9 mouse cellular contexts compared by ENCODE assay signal in genomic region chr7:37394965-37395426, GRCm38 (mm10).
DNase-seq lines count a peak whose midpoint lies in the region.
"Had no signal": no experiment of that assay in that cellular context is flagged by ENCODE, and none has a peak within 500 bp of the region (broad histone marks: within the 10 kb centered on the region; RNA-seq: fewer than 3 reads in every experiment).

No protein-coding gene starts in this region.

- H3K36me3 ChIP-seq in midbrain, embryonic 10.5 days, result no peaks in the 10 kb centered on the region
- H3K36me3 ChIP-seq: liver, embryonic 15.5 days; neural tube, embryonic 12.5 days had no signal

- H3K27ac ChIP-seq in midbrain, embryonic 10.5 days (replicated peaks), result peak overlapping the region; percentile 42; the same call in 1 of the 2 replicates
- H3K27ac ChIP-seq: liver, embryonic 15.5 days; neural tube, embryonic 12.5 days had no signal

- H3K9me3 ChIP-seq in midbrain, embryonic 10.5 days (replicated peaks), result no peaks in the 10 kb centered on the region
- H3K9me3 ChIP-seq: liver, embryonic 15.5 days; neural tube, embryonic 12.5 days had no signal

- H3K27me3 ChIP-seq in midbrain, embryonic 10.5 days (ENCODE audit: low read depth, poor library complexity, severe bottlenecking), result no peaks in the 10 kb centered on the region
- H3K27me3 ChIP-seq: liver, embryonic 15.5 days; neural tube, embryonic 12.5 days had no signal

- peak; percentile 3 for DNase-seq in kidney, adult 11 months
- no peak for DNase-seq in kidney, postnatal 36 days
- DNase-seq in cerebellum, adult 11 months, result peak; percentile 67
- peak; percentile 75 to 82 for DNase-seq in cerebellum, postnatal 10 days
- no peak for DNase-seq in midbrain, embryonic 10.5 days (ENCODE audit: low spot score)
- no peak for DNase-seq in right cerebral cortex, postnatal 14 days
- DNase-seq in c-Kit-positive CD71-positive TER-119-positive erythroid progenitor cells, embryonic 14.5 days (ENCODE audit: low spot score), result no peak

- no peak overlapping the region for H3K4me3 ChIP-seq in midbrain, embryonic 10.5 days
- H3K4me3 ChIP-seq: liver, embryonic 15.5 days; neural tube, embryonic 12.5 days had no signal

- 58% methylated on average over 8 of the region's 8 CpGs for WGBS in midbrain, embryonic 10.5 days

- peaks cover 14% of the 10 kb centered on the region for H3K4me1 ChIP-seq in midbrain, embryonic 10.5 days
- H3K4me1 ChIP-seq: liver, embryonic 15.5 days; neural tube, embryonic 12.5 days had no signal

Comparison
In these comparisons a context has a peak if more than half of its experiments do, and no peak if none do; other contexts are left out.
1. DNase-seq: peak in kidney, adult 11 months (single experiment), cerebellum, adult 11 months (single experiment) and cerebellum, postnatal 10 days (2 of 2); none in kidney, postnatal 36 days (0 of 2), midbrain, embryonic 10.5 days (single experiment), right cerebral cortex, postnatal 14 days (single experiment) and c-Kit-positive CD71-positive TER-119-positive erythroid progenitor cells, embryonic 14.5 days (single experiment).